Mouse (Mus musculus): ENCODE data around the gene Col19a1.

The Col19a1 gene

GRCm38 (mm10) chr1:24316490-24316889 is 270.8 kb downstream of the Col19a1 start:
- no peak for DNase-seq (ENCODE audit: extremely low read depth, low read depth, low spot score)

- peak; percentile 46 for DNase-seq (ENCODE audit: extremely low read depth, low read depth, low spot score)
Observed at GRCm38 (mm10) chr1:24310847-24311246, 276.4 kb downstream of the Col19a1 start.

- DNase-seq (ENCODE audit: extremely low read depth, low read depth, low spot score) = no peak
Observed at GRCm38 (mm10) chr1:24310193-24310592, 277.1 kb downstream of the Col19a1 start.

GRCm38 (mm10) chr1:24303077-24303476 is 284.2 kb downstream of the Col19a1 start:
- DNase-seq (ENCODE audit: extremely low read depth, low read depth, low spot score) = no peak

- no peak for DNase-seq (ENCODE audit: extremely low read depth, low read depth, low spot score)
Observed at GRCm38 (mm10) chr1:24302674-24303073, 284.6 kb downstream of the Col19a1 start.

- no peak for DNase-seq (ENCODE audit: extremely low read depth, low read depth, low spot score)
Observed at GRCm38 (mm10) chr1:24300700-24301099, 286.6 kb downstream of the Col19a1 start.

GRCm38 (mm10) chr1:24294979-24295942 is 292.0 kb downstream of the Col19a1 start:
- DNase-seq (ENCODE audit: extremely low read depth, low read depth, low spot score) = no peak

- DNase-seq (ENCODE audit: extremely low read depth, low read depth, low spot score) = no peak
Observed at GRCm38 (mm10) chr1:24292515-24292914, 294.8 kb downstream of the Col19a1 start.

- no peak for DNase-seq (ENCODE audit: extremely low read depth, low read depth, low spot score)
Observed at GRCm38 (mm10) chr1:24286360-24286759, 300.9 kb downstream of the Col19a1 start.

GRCm38 (mm10) chr1:24267022-24267421 is 320.2 kb downstream of the Col19a1 start:
- no peak for DNase-seq (ENCODE audit: extremely low read depth, low read depth, low spot score)

- no peak for DNase-seq (ENCODE audit: extremely low read depth, low read depth, low spot score)
Observed at GRCm38 (mm10) chr1:24261181-24261580, 326.1 kb downstream of the Col19a1 start.

GRCm38 (mm10) chr1:24259419-24259818 is 327.9 kb downstream of the Col19a1 start:
- no peak for DNase-seq (ENCODE audit: extremely low read depth, low read depth, low spot score)

- no peak for DNase-seq (ENCODE audit: extremely low read depth, low read depth, low spot score)
Observed at GRCm38 (mm10) chr1:24257961-24258360, 329.3 kb downstream of the Col19a1 start.

GRCm38 (mm10) chr1:24249105-24249664 is 338.1 kb downstream of the Col19a1 start:
- no peak for DNase-seq (ENCODE audit: extremely low read depth, low read depth, low spot score)

GRCm38 (mm10) chr1:24248294-24249104 is 338.8 kb downstream of the Col19a1 start:
- DNase-seq (ENCODE audit: extremely low read depth, low read depth, low spot score) = no peak

- DNase-seq (ENCODE audit: extremely low read depth, low read depth, low spot score) = no peak
Observed at GRCm38 (mm10) chr1:24245700-24246375, 341.4 kb downstream of the Col19a1 start.

- no peak for DNase-seq (ENCODE audit: extremely low read depth, low read depth, low spot score)
Observed at GRCm38 (mm10) chr1:24244931-24245330, 342.3 kb downstream of the Col19a1 start.

GRCm38 (mm10) chr1:24240039-24240691 is 347.1 kb downstream of the Col19a1 start:
- no peak for DNase-seq (ENCODE audit: extremely low read depth, low read depth, low spot score)

- DNase-seq (ENCODE audit: extremely low read depth, low read depth, low spot score) = no peak
Observed at GRCm38 (mm10) chr1:24236330-24236729, 350.9 kb downstream of the Col19a1 start.

Measured in fat pad, adult 2 months (tissue).